Mouse (Mus musculus) lung, embryonic 16.5 days (tissue): Measurements from ENCODE around the gene Dcakd. TPM values are rescaled to one million over a fixed set of nuclear protein-coding genes. Genes with fewer than 3 reads are reported as not detected.
A peak's percentile ranks its signal among the peaks of the same experiment; 100 is the strongest.
"Not testable (repeated sequence)": the region's sequence is repeated elsewhere in the genome, so short reads cannot be mapped to it uniquely, and the experiment has no call there.

ENCODE experiments used
- ATAC-seq: fragments of 200-750 bp; cut with Nextera tagmentation; 2 replicates; pipeline ENCODE4 v1.8.0; 2017; ENCODE audit warnings: low read depth, mild to moderate bottlenecking, moderate library complexity
- H3K27ac ChIP-seq: fragments of 300-500 bp; sonication (generic); 2 replicates; pipeline ENCODE4 v1.5.1; 2014; ENCODE audit warnings: mild to moderate bottlenecking, control low read depth, low read length
- H3K27me3 ChIP-seq: fragments of 300-500 bp; sonication (generic); 2 replicates; pipeline ENCODE4 v1.6.1; 2014; ENCODE audit warnings: low read depth, low read length, mixed read lengths; ENCODE audit not compliant: control insufficient read depth, insufficient read depth
- H3K36me3 ChIP-seq: fragments of 300-500 bp; sonication (generic); 2 replicates; pipeline ENCODE4 v1.6.1; 2014; ENCODE audit warnings: low read length; ENCODE audit not compliant: control insufficient read depth, insufficient read depth
- H3K4me1 ChIP-seq: fragments of 300-500 bp; sonication (generic); replicated peaks from 2 replicates; pipeline ENCODE4 v1.6.1; 2014; ENCODE audit warnings: low read length, mixed read lengths; ENCODE audit not compliant: control insufficient read depth, insufficient read depth
- H3K4me2 ChIP-seq: fragments of 300-500 bp; sonication (generic); 2 replicates; pipeline ENCODE4 v1.6.1; 2014; ENCODE audit warnings: low read depth, low read length, control low read depth
- H3K4me3 ChIP-seq: fragments of 300-500 bp; sonication (generic); 2 replicates; pipeline ENCODE4 v1.5.1; 2014; ENCODE audit warnings: mild to moderate bottlenecking, low read length, control low read depth
- H3K9ac ChIP-seq: fragments of 300-500 bp; sonication (generic); 2 replicates; pipeline ENCODE4 v1.6.1; 2014; ENCODE audit warnings: low read length, control low read depth
- H3K9me3 ChIP-seq: fragments of 300-500 bp; sonication (generic); 2 replicates; pipeline ENCODE4 v1.6.1; 2016; ENCODE audit warnings: low read length; ENCODE audit not compliant: control insufficient read depth
- WGBS: fragments of 180-500 bp; shearing (Covaris S2); extraction: QIAGEN DNeasy Blood & Tissue Kit; methylation state at CpG from one replicate; pipeline ENCODE4 v1.1.7; 2014; 5-methylcytosine and 5-hydroxymethylcytosine counted together
- polyA plus RNA-seq: library from polyadenylated mRNA; unstranded; fragments of >200 nt; fragmentation: Nextera tagmentation; extraction: Ambion mirVana; gene quantifications from 2 replicates; pipeline ENCODE4 v1.2.1, GENCODE M21; 2015

Gene Dcakd
- polyA plus RNA-seq, 1 experiment from 2014 or later = 161 TPM

- Histone ChIP-seq H3K27ac (no peak overlapping the region), H3K36me3 (no peaks in the 10 kb centered on the region), H3K27me3 (peaks cover 3% of the 10 kb centered on the region; the same call in 1 of the 2 replicates), H3K9me3 (no peaks in the 10 kb centered on the region), H3K4me1 (no peaks in the 10 kb centered on the region), H3K9ac (no peak overlapping the region), H3K4me2 (no peak overlapping the region), H3K4me3 (no peak overlapping the region)
- WGBS = 32% methylated on average over 10 of the region's 10 CpGs
- ATAC-seq = no peak
These were observed 46.8 kb downstream of the Dcakd start for GRCm38 (mm10) chr11:102981151-102981890.

GRCm38 (mm10) chr11:102978052-102978666, 50.0 kb downstream of the Dcakd start:
- Histone ChIP-seq H3K4me2 (no peak overlapping the region), H3K9ac (no peak overlapping the region), H3K27ac (no peak overlapping the region), H3K9me3 (no peaks in the 10 kb centered on the region), H3K4me3 (no peak overlapping the region), H3K27me3 (no peaks in the 10 kb centered on the region), H3K4me1 (no peaks in the 10 kb centered on the region), H3K36me3 (no peaks in the 10 kb centered on the region)
- 20% methylated on average over 6 of the region's 6 CpGs for WGBS
- peak; percentile 52; the same call in 1 of the 2 replicates for ATAC-seq

- not testable (repeated sequence) for H3K27ac ChIP-seq, H3K9ac ChIP-seq, H3K27me3 ChIP-seq, ATAC-seq, H3K4me3 ChIP-seq, H3K9me3 ChIP-seq, H3K36me3 ChIP-seq, H3K4me2 ChIP-seq, H3K4me1 ChIP-seq
- WGBS = 84% methylated on average over 9 of the region's 9 CpGs
These were observed 52.2 kb downstream of the Dcakd start for GRCm38 (mm10) chr11:102975966-102976365.

GRCm38 (mm10) chr11:102972326-102972725, 55.8 kb downstream of the Dcakd start:
- 46% methylated on average over 1 of the region's 1 CpGs for WGBS
- H3K27me3 ChIP-seq = no peaks in the 10 kb centered on the region
- no peak overlapping the region for H3K4me2 ChIP-seq
- no peaks in the 10 kb centered on the region for H3K9me3 ChIP-seq
- no peak overlapping the region for H3K4me3 ChIP-seq
- ATAC-seq = no peak
- H3K27ac ChIP-seq = no peak overlapping the region
- no peak overlapping the region for H3K9ac ChIP-seq
- no peaks in the 10 kb centered on the region for H3K36me3 ChIP-seq
- no peaks in the 10 kb centered on the region for H3K4me1 ChIP-seq

- Histone ChIP-seq H3K9ac (no peak overlapping the region), H3K36me3 (no peaks in the 10 kb centered on the region), H3K4me2 (no peak overlapping the region), H3K4me1 (no peaks in the 10 kb centered on the region), H3K27me3 (no peaks in the 10 kb centered on the region), H3K27ac (no peak overlapping the region), H3K9me3 (no peaks in the 10 kb centered on the region), H3K4me3 (no peak overlapping the region)
- ATAC-seq = no peak
- WGBS = 23% methylated on average over 5 of the region's 5 CpGs
These were observed 56.5 kb downstream of the Dcakd start for GRCm38 (mm10) chr11:102971604-102972003.

GRCm38 (mm10) chr11:102964547-102965091, 63.5 kb downstream of the Dcakd start:
- Histone ChIP-seq H3K27ac (no peak overlapping the region), H3K36me3 (no peaks in the 10 kb centered on the region), H3K4me1 (peaks cover 8% of the 10 kb centered on the region; the same call in 1 of the 2 replicates), H3K9me3 (no peaks in the 10 kb centered on the region), H3K4me3 (no peak overlapping the region), H3K27me3 (no peaks in the 10 kb centered on the region; the same call in 1 of the 2 replicates), H3K4me2 (no peak overlapping the region), H3K9ac (no peak overlapping the region)
- 67% methylated on average over 16 of the region's 16 CpGs for WGBS
- ATAC-seq = peak; percentile 80

GRCm38 (mm10) chr11:102963855-102964546, 64.1 kb downstream of the Dcakd start:
- peak overlapping the region; percentile 35; the same call in 1 of the 2 replicates for H3K9ac ChIP-seq
- H3K36me3 ChIP-seq = no peaks in the 10 kb centered on the region
- H3K4me2 ChIP-seq = peak overlapping the region; percentile 17; the same call in 1 of the 2 replicates
- no peaks in the 10 kb centered on the region; the same call in 1 of the 2 replicates for H3K27me3 ChIP-seq
- ATAC-seq = no peak
- no peak overlapping the region for H3K27ac ChIP-seq
- H3K4me3 ChIP-seq = no peak overlapping the region
- H3K9me3 ChIP-seq = no peaks in the 10 kb centered on the region
- 25% methylated on average over 24 of the region's 24 CpGs for WGBS
- peaks cover 8% of the 10 kb centered on the region; the same call in 1 of the 2 replicates for H3K4me1 ChIP-seq

- no peak overlapping the region for H3K27ac ChIP-seq
- peak overlapping the region; percentile 17; the same call in 1 of the 2 replicates for H3K4me2 ChIP-seq
- H3K9me3 ChIP-seq = no peaks in the 10 kb centered on the region
- no peaks in the 10 kb centered on the region; the same call in 1 of the 2 replicates for H3K27me3 ChIP-seq
- no peaks in the 10 kb centered on the region for H3K36me3 ChIP-seq
- H3K4me1 ChIP-seq = peaks cover 8% of the 10 kb centered on the region; the same call in 1 of the 2 replicates
- no peak overlapping the region for H3K4me3 ChIP-seq
- WGBS = 20% methylated on average over 16 of the region's 16 CpGs
- no peak for ATAC-seq
- 0 out of 2 replicates have a peak overlapping the region, but pooled peaks have one; percentile 25 for H3K9ac ChIP-seq
These were observed 64.8 kb downstream of the Dcakd start for GRCm38 (mm10) chr11:102963246-102963854.
